Mouse (Mus musculus) liver, embryonic 15.5 days (tissue): ENCODE measurements around the gene Gpc6. TPM values are rescaled to one million over a fixed set of nuclear protein-coding genes. Genes with fewer than 3 reads are reported as not detected.

ENCODE experiments used
- ATAC-seq: fragments of 200-750 bp; cut with Nextera tagmentation; 2 replicates; pipeline ENCODE4 v1.8.0; 2017; ENCODE audit warnings: moderate number of reproducible peaks, mild to moderate bottlenecking, moderate library complexity; ENCODE audit not compliant: insufficient read depth
- H3K27ac ChIP-seq: fragments of 300-500 bp; sonication (generic); replicated peaks from 2 replicates; pipeline ENCODE4 v1.5.1; 2015; ENCODE audit warnings: mild to moderate bottlenecking, inconsistent platforms
- H3K27me3 ChIP-seq: fragments of 300-500 bp; sonication (generic); 2 replicates; pipeline ENCODE4 v1.6.1; 2015; ENCODE audit warnings: mild to moderate bottlenecking, inconsistent platforms
- H3K36me3 ChIP-seq: fragments of 300-500 bp; sonication (generic); replicated peaks from 2 replicates; pipeline ENCODE4 v1.6.1; 2015; ENCODE audit warnings: moderate library complexity, mild to moderate bottlenecking, inconsistent platforms
- H3K4me1 ChIP-seq: fragments of 300-500 bp; sonication (generic); replicated peaks from 2 replicates; pipeline ENCODE4 v1.6.1; 2015; ENCODE audit warnings: inconsistent platforms
- H3K4me2 ChIP-seq: fragments of 300-500 bp; sonication (generic); 2 replicates; pipeline ENCODE4 v1.6.1; 2015; ENCODE audit warnings: moderate library complexity, mild to moderate bottlenecking, inconsistent platforms
- H3K4me3 ChIP-seq: fragments of 300-500 bp; sonication (generic); replicated peaks from 2 replicates; pipeline ENCODE4 v1.5.1; 2015; ENCODE audit warnings: mild to moderate bottlenecking, inconsistent platforms
- H3K9ac ChIP-seq: fragments of 300-500 bp; sonication (generic); 2 replicates; pipeline ENCODE4 v1.6.1; 2015; ENCODE audit warnings: moderate library complexity, mild to moderate bottlenecking, inconsistent platforms
- H3K9me3 ChIP-seq: fragments of 300-500 bp; sonication (generic); replicated peaks from 2 replicates; pipeline ENCODE4 v1.6.1; 2016; ENCODE audit warnings: inconsistent platforms
- WGBS: fragments of 180-500 bp; shearing (Covaris S2); methylation state at CpG from one replicate; pipeline ENCODE4 v1.1.7; 2015; ENCODE audit warnings: mixed read lengths; ENCODE audit not compliant: insufficient replicate concordance; 5-methylcytosine and 5-hydroxymethylcytosine counted together
- polyA plus RNA-seq: library from polyadenylated mRNA; unstranded; fragments of >200 nt; fragmentation: Nextera tagmentation; extraction: Ambion mirVana; gene quantifications from 2 replicates; pipeline ENCODE4 v1.2.1, GENCODE M21; 2015

The Gpc6 gene
- polyA plus RNA-seq, 1 experiment from 2014 or later: 3.4 TPM

DNA sequence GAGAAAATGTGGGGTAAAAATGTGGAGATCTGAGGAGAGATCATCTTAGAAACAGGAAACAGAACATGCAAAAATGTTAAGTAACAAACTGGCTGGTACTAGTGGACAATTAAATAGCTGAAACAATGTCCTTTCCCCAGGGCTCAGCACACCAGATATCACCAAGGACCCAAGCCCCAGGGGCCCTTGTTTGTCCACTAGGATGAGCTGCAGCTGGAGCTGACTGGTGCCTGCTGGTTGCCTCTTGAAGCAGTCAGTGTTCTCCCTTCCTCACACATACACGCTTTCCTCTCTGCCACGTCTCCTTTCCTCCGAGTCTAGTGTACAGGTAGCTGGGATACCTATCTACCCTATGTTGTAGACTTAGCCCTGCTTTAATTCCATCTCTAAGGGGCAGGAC, 320.5 kb downstream of the Gpc6 start:
- Histone ChIP-seq H3K27ac (no peak overlapping the region), H3K4me2 (no peak overlapping the region), H3K9ac (no peak overlapping the region), H3K9me3 (no peaks in the 10 kb centered on the region), H3K4me3 (no peak overlapping the region), H3K4me1 (no peaks in the 10 kb centered on the region), H3K36me3 (no peaks in the 10 kb centered on the region), H3K27me3 (no peaks in the 10 kb centered on the region)
- WGBS: 79% methylated on average over 3 of the region's 3 CpGs
- no peak for ATAC-seq

DNA sequence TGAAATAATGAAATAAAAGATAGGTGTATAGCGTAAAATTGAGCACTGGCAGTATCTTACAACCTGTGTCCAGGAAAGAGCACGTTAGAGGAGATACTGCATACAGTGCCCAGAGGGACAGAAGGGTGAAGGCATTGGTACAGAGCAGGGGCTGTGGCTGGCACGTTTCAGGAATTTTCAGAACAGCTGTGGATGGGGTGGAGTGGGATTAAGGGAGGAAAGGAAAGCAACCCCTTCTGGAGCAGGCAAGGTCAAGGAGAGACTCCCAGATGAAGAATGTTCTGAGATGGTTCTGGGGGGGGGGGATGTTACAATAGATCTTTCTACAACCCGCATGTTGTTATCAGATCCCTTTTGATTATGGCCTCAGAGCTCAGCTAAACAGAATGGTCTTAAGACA, 331.1 kb downstream of the Gpc6 start:
- WGBS: 62% methylated on average over 4 of the region's 4 CpGs
- Histone ChIP-seq H3K27me3 (no peaks in the 10 kb centered on the region), H3K4me1 (no peaks in the 10 kb centered on the region), H3K4me2 (no peak overlapping the region), H3K9me3 (no peaks in the 10 kb centered on the region), H3K27ac (no peak overlapping the region), H3K9ac (no peak overlapping the region), H3K4me3 (no peak overlapping the region), H3K36me3 (no peaks in the 10 kb centered on the region)
- ATAC-seq: no peak

DNA sequence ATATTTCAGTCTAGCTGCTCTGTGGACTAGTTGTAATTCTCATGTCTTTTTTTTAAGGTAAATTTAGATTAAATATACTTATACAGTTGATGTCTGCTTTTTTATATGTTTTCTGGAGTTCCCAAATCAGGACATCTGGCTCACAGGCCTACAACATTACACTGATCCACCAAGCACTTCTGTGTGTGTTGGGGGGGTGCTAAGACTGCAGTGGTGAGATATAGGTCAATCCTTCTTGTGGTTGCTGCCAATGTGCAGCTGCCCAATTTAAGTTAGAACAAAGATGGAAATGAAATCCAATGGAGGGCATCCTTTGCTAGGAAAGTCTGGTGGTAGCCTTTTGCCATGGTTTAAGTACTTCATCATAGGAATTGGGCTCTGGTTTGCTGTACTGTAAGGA, 340.5 kb downstream of the Gpc6 start:
- H3K36me3 ChIP-seq: no peaks in the 10 kb centered on the region
- no peak for ATAC-seq
- H3K4me3 ChIP-seq: no peak overlapping the region
- no peaks in the 10 kb centered on the region for H3K4me1 ChIP-seq
- H3K4me2 ChIP-seq: no peak overlapping the region
- no peak overlapping the region for H3K27ac ChIP-seq
- H3K9ac ChIP-seq: no peak overlapping the region
- H3K27me3 ChIP-seq: no peaks in the 10 kb centered on the region
- no peaks in the 10 kb centered on the region for H3K9me3 ChIP-seq

DNA sequence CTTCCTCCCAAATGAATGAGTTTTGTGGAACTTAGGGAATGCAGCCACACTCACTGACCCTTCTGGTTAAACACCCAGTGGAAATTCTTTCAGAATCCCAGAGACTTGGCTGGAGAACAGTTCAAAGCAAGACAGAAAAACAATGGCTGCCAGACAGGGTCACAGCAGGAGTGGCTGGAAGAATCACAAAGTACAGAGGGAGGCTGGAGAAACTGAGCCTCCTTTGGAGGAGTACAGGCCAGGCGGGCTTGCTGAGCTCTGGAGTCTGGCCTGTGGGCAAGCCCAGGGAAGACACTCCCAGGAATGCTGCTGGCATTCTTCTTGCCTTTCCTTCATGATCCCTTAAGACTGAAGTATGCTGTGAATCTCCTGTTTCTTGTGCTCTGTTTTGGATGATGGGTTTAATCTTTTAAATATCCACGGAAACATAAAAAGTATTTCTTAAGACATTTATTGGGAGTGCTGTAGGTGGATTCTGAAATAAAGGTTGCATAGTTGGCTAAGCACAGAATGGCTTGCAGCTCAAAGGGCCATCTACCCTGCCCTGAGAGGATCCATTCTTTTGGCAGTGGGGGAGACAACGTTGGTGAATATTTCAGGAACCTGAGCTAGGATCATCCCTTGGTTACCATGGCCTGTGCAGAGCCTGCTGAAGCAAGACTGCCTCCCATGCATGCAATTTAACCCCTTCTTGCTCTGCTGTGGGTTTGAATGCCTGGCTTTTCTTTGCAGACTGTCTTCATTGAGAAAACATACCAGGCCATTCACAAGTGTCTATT, 342.9 kb downstream of the Gpc6 start:
- Histone ChIP-seq H3K4me3 (no peak overlapping the region), H3K9me3 (no peaks in the 10 kb centered on the region), H3K36me3 (no peaks in the 10 kb centered on the region), H3K9ac (no peak overlapping the region), H3K4me1 (no peaks in the 10 kb centered on the region), H3K27ac (no peak overlapping the region), H3K27me3 (no peaks in the 10 kb centered on the region), H3K4me2 (no peak overlapping the region)
- WGBS: 34% methylated on average over 3 of the region's 3 CpGs
- no peak for ATAC-seq

DNA sequence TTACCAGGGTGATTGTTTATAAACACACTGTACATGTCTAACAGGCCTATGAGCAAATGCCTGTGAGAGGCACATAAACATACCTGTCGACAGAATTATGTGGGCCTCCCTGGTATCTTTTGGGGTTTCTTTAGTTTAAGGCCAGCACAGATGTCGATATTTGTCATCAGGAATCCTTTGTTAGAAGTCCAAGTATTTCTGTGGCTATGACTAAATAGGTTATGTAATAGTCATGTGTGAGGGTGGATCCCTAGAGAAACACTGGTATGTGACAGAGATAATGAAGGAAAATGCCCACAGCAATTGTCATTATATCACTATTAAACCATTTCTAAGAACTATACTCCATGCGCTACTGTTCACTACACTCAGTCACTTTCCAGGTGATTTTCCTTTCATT, 358.5 kb downstream of the Gpc6 start:
- 65% methylated on average over 3 of the region's 3 CpGs for WGBS
- no peaks in the 10 kb centered on the region for H3K36me3 ChIP-seq
- no peak overlapping the region for H3K4me3 ChIP-seq
- H3K4me2 ChIP-seq: no peak overlapping the region
- no peaks in the 10 kb centered on the region for H3K27me3 ChIP-seq
- H3K9ac ChIP-seq: no peak overlapping the region
- no peaks in the 10 kb centered on the region for H3K9me3 ChIP-seq
- H3K27ac ChIP-seq: no peak overlapping the region
- H3K4me1 ChIP-seq: no peaks in the 10 kb centered on the region
- ATAC-seq: no peak

DNA sequence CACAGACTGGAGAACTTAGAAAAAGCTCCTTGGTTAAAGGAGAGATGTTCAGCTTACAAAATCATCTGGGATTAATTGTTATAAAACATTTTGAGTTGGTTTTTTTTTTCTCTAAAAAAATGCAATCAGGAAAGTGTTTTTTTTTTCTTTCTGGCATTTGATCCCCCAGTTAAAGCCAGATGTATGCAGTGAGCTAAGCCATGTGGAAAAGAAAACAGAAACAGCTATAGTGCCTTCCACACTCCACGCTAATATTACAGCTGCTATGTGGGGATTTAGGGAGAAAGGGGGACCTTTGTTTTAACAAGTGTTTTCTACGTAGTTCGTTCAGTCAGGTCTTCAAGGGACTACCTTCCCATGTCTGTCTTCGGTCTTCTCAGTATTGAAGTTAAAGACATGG, 368.6 kb downstream of the Gpc6 start:
- ATAC-seq: no peak
- H3K9ac ChIP-seq: no peak overlapping the region
- no peaks in the 10 kb centered on the region for H3K4me1 ChIP-seq
- H3K4me3 ChIP-seq: no peak overlapping the region
- no peaks in the 10 kb centered on the region for H3K9me3 ChIP-seq
- no peak overlapping the region for H3K27ac ChIP-seq
- no peak overlapping the region for H3K4me2 ChIP-seq
- no peaks in the 10 kb centered on the region for H3K27me3 ChIP-seq
- 80% methylated on average over 4 of the region's 4 CpGs for WGBS
- H3K36me3 ChIP-seq: no peaks in the 10 kb centered on the region

DNA sequence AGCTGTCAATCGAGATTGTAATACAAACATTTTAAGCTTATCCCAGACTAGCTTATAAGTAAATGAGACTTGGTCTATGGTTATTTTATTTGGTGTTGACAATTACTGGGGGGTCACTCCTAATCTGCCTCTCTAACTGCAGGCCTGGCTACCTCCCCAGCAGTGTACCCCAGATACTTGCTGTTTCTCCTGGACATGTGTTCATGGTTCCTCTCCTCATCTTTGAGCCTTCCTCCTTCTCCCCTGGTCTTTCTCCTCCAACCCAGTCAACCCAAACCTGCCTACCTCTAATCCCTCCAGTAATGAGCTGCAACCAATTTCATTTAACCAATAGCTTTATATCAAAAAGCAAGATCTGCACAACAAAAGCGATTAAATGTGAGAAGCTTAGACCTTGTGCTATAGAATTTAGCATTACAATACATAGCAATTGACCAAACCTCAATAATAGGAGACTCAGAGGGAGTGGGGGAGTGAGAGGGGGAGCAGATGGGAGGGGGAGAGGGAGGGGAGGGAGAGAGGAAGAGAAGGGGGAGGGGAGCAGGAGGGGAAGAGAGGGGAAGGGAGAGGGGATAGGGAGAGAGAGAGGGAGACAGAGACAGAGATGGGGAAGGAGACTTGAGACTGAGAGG, 371.2 kb downstream of the Gpc6 start:
- 63% methylated on average over 2 of the region's 2 CpGs for WGBS
- H3K4me1 ChIP-seq: no peaks in the 10 kb centered on the region
- H3K27me3 ChIP-seq: no peaks in the 10 kb centered on the region
- no peak overlapping the region for H3K9ac ChIP-seq
- no peak overlapping the region for H3K4me3 ChIP-seq
- H3K27ac ChIP-seq: no peak overlapping the region
- no peaks in the 10 kb centered on the region for H3K9me3 ChIP-seq
- no peak overlapping the region for H3K4me2 ChIP-seq
- no peaks in the 10 kb centered on the region for H3K36me3 ChIP-seq
- no peak for ATAC-seq

DNA sequence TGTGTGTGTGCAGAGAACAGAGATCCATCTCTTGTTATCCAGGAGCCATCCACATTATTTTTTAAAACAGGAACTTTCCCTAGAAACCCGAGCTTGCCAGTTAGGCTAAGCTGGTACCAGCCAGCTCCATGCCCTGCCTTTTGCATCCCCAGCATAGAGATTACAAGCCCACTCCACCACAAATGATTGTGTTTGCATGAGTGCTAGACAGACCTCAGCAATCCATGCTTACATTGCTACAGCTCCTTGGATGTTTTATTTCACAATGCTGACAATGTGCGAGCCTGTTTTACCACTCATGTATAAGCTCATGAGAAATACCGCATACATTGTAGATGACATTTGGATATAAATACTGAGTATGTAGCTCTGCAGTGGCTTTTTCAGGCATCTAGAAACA, 375.9 kb downstream of the Gpc6 start:
- Histone ChIP-seq H3K27ac (no peak overlapping the region), H3K9ac (no peak overlapping the region), H3K4me1 (no peaks in the 10 kb centered on the region), H3K36me3 (no peaks in the 10 kb centered on the region), H3K9me3 (no peaks in the 10 kb centered on the region), H3K4me2 (no peak overlapping the region), H3K4me3 (no peak overlapping the region), H3K27me3 (no peaks in the 10 kb centered on the region)
- no peak for ATAC-seq
- 59% methylated on average over 3 of the region's 3 CpGs for WGBS

DNA sequence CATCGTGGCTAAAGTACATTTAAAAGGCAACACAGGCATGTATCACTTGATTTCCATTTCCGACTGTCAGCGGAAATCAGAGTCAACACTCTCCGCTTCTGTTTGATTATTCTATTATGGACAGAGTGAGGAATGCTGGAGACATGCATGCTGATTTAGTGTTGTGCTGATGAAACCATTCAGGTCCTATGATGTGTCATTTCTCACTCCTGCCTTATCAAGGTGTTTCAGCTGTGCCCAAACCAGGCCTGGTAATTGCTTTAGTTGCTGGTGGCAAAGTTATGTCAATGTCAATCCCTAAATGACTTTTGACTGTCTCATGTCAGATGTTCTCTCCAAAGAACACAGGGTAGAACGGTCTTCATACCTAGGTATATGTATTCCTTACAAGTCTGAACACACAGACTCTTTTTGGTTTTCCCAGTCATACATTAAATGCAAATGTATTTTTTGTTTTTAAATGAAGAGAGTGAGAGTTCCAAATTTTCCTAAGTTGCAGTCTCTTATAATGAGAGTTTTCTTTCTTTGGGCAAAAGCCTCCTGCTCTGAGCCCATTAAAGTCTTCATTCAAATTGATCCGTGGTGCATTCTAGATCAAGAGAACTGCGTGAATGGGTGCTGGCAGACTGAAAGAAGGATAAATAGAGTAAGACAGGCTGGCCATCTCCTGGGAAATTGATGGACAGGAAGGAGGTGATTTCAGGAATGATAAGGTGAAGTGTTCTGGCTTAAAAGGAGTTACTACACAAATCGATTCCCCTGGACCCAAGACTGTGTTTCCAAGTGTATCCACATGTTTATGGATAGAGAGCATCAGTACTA, 379.0 kb downstream of the Gpc6 start:
- no peak for ATAC-seq
- Histone ChIP-seq H3K4me2 (no peak overlapping the region), H3K4me3 (no peak overlapping the region), H3K27me3 (no peaks in the 10 kb centered on the region), H3K9me3 (no peaks in the 10 kb centered on the region), H3K4me1 (no peaks in the 10 kb centered on the region), H3K36me3 (no peaks in the 10 kb centered on the region), H3K27ac (no peak overlapping the region), H3K9ac (no peak overlapping the region)
- 69% methylated on average over 8 of the region's 8 CpGs for WGBS

DNA sequence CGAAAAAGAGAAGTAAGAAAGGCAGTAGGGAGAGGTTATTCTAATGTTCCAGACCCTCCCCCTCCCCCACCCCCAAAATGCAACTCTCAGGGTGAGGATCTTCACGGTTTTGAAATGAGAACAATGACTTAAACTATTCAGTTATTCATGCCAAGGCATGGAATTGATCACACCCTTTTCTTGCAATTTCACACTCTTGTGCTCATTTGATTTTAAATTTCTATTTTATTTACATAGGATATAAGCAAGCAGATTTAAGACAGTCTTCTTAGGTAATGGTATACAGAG, 379.6 kb downstream of the Gpc6 start:
- Histone ChIP-seq H3K4me1 (no peaks in the 10 kb centered on the region), H3K36me3 (no peaks in the 10 kb centered on the region), H3K9ac (no peak overlapping the region), H3K27ac (no peak overlapping the region), H3K4me2 (no peak overlapping the region), H3K9me3 (no peaks in the 10 kb centered on the region), H3K27me3 (no peaks in the 10 kb centered on the region), H3K4me3 (no peak overlapping the region)
- no peak for ATAC-seq
- 28% methylated on average over 2 of the region's 2 CpGs for WGBS

DNA sequence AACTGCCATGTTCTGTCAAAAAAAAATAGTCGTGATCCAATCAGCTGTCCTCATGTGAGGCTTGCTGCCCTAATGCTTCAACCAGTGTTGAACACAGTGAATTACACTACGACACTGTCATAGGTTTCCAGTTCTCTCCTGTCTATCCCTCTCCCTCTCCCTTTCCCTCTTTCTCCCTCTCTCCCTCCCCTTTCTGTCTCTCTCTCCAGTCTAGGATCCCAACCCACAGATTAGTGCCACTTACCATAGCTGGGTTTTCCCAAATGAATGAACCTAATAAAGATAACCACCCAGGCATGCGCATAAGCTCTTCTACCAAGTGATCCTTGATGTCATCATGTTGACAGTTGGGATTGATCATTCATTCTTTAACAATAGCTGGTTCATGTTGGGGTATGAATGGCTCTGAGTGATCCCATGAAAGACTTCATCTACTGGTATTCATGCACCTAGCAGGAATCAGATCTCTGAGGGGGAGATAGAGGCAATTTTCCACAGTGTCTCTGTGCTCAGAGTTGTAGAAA, 384.9 kb downstream of the Gpc6 start:
- H3K4me2 ChIP-seq: no peak overlapping the region
- H3K27me3 ChIP-seq: no peaks in the 10 kb centered on the region
- H3K36me3 ChIP-seq: no peaks in the 10 kb centered on the region
- no peaks in the 10 kb centered on the region for H3K4me1 ChIP-seq
- no peak for ATAC-seq
- H3K9ac ChIP-seq: no peak overlapping the region
- H3K9me3 ChIP-seq: no peaks in the 10 kb centered on the region
- no peak overlapping the region for H3K27ac ChIP-seq
- no peak overlapping the region for H3K4me3 ChIP-seq
- WGBS: 71% methylated on average over 3 of the region's 3 CpGs
